Mouse (Mus musculus) embryo, embryonic 11 days (tissue): ENCODE measurements around the gene Mgat4b.
"Not testable (repeated sequence)": the region's sequence is repeated elsewhere in the genome, so short reads cannot be mapped to it uniquely, and the experiment has no call there.

Source experiments
- DNase-seq: peaks from one replicate; pipeline ENCODE4 v3.0.0-alpha.2; 2015

The Mgat4b gene

GRCm38 (mm10) chr11:50210505-50211151, at the start of gene Mgat4b, which contains the start of gene Sqstm1:
Mgat4b (plus strand) TSS chr11:50210890.
Sqstm1 (minus strand) TSS chr11:50210827.
- peak; percentile 88 for DNase-seq

GRCm38 (mm10) chr11:50161578-50162304, 48.9 kb upstream of the Mgat4b start:
- peak; percentile 74 for DNase-seq

- no peak for DNase-seq
Observed at GRCm38 (mm10) chr11:50162338-50163050, 48.2 kb upstream of the Mgat4b start.

- no peak for DNase-seq
Observed at GRCm38 (mm10) chr11:50168352-50168751, 42.3 kb upstream of the Mgat4b start.

GRCm38 (mm10) chr11:50174111-50174729, 36.5 kb upstream of the Mgat4b start, which contains the start of gene Mrnip:
Mrnip (plus strand) TSS chr11:50174444.
- not testable (repeated sequence) for DNase-seq

- DNase-seq: peak; percentile 100
Observed at GRCm38 (mm10) chr11:50174730-50175187, 35.9 kb upstream of the Mgat4b start.

GRCm38 (mm10) chr11:50176351-50176750, 34.3 kb upstream of the Mgat4b start:
- DNase-seq: no peak

- DNase-seq: no peak
Observed at GRCm38 (mm10) chr11:50177111-50177510, 33.6 kb upstream of the Mgat4b start.

- no peak for DNase-seq
Observed at GRCm38 (mm10) chr11:50178532-50179488, 31.9 kb upstream of the Mgat4b start.

- no peak for DNase-seq
Observed at GRCm38 (mm10) chr11:50180478-50181231, 30.0 kb upstream of the Mgat4b start.

- DNase-seq: no peak
Observed at GRCm38 (mm10) chr11:50182702-50183101, 28.0 kb upstream of the Mgat4b start.

- no peak for DNase-seq
Observed at GRCm38 (mm10) chr11:50184788-50185187, 25.9 kb upstream of the Mgat4b start.

GRCm38 (mm10) chr11:50188682-50189081, 22.0 kb upstream of the Mgat4b start:
- DNase-seq: no peak

GRCm38 (mm10) chr11:50190362-50190761, 20.3 kb upstream of the Mgat4b start:
- DNase-seq: no peak

- no peak for DNase-seq
Observed at GRCm38 (mm10) chr11:50192278-50192677, 18.4 kb upstream of the Mgat4b start.

GRCm38 (mm10) chr11:50194070-50194469, 16.6 kb upstream of the Mgat4b start:
- no peak for DNase-seq

GRCm38 (mm10) chr11:50194793-50195192, 15.9 kb upstream of the Mgat4b start:
- no peak for DNase-seq

GRCm38 (mm10) chr11:50197500-50197899, 13.2 kb upstream of the Mgat4b start:
- no peak for DNase-seq

- DNase-seq: no peak
Observed at GRCm38 (mm10) chr11:50198219-50198846, 12.4 kb upstream of the Mgat4b start.

GRCm38 (mm10) chr11:50198916-50199315, 11.8 kb upstream of the Mgat4b start:
- no peak for DNase-seq

GRCm38 (mm10) chr11:50200613-50201012, 10.1 kb upstream of the Mgat4b start:
- DNase-seq: no peak
